Mouse (Mus musculus) small intestine, adult 2 months (tissue): ENCODE results near the gene Npas3.

Source experiments
- CTCF ChIP-seq: fragments of 200-500 bp; IDR thresholded peaks from 2 replicates; pipeline ENCODE4 v1.5.1; 2012; ENCODE audit warnings: low read depth, mild to moderate bottlenecking, control low read depth, inconsistent platforms, low read length, moderate library complexity, mixed read lengths; ENCODE audit not compliant: insufficient replicate concordance, insufficient read length; ENCODE audit errors: extremely low read depth
- POLR2A ChIP-seq: fragments of 200-500 bp; IDR thresholded peaks from 2 replicates; pipeline ENCODE4 v1.6.1; 2012; ENCODE audit warnings: low read depth, mild to moderate bottlenecking, control low read depth, inconsistent platforms, low read length, moderate library complexity

- TF ChIP-seq POLR2A (no peak), CTCF (no peak)
Measured at GRCm38 (mm10) chr12:53729275-53729674, 480.8 kb downstream of the Npas3 start.
